Mouse (Mus musculus) macrophage (primary cell): ENCODE data around the gene Zfp90. TPM values are rescaled to one million over a fixed set of nuclear protein-coding genes. Genes with fewer than 3 reads are reported as not detected.

Source experiments
- H3K27ac ChIP-seq: fragments of 350-480 bp; formaldehyde crosslinking; 2 replicates; pipeline ENCODE4 v1.9.0; 2021
- H3K36me3 ChIP-seq: fragments of 350-480 bp; formaldehyde crosslinking; 2 replicates; pipeline ENCODE4 v1.9.0; 2021; ENCODE audit errors: inconsistent target
- H3K4me3 ChIP-seq: fragments of 350-480 bp; formaldehyde crosslinking; 2 replicates; pipeline ENCODE4 v1.9.0; 2021; ENCODE audit errors: inconsistent target
- H3K79me2 ChIP-seq: fragments of 350-480 bp; formaldehyde crosslinking; 2 replicates; pipeline ENCODE4 v1.9.0; 2021; ENCODE audit errors: inconsistent target
- WGBS: methylation state at CpG from one replicate; pipeline ENCODE4 v1.1.7; 2026; ENCODE audit warnings: inconsistent platforms; ENCODE audit not compliant: missing documents; 5-methylcytosine and 5-hydroxymethylcytosine counted together
- polyA plus RNA-seq: library from polyadenylated mRNA; stranded (reverse); fragments of 250-400 nt; gene quantifications from 3 replicates; pipeline ENCODE4 v1.2.4, GENCODE M21; 2018; ENCODE audit warnings: inconsistent platforms

Zfp90 gene
- polyA plus RNA-seq, 1 experiment from 2014 or later = 47.9 TPM

- H3K79me2 ChIP-seq = no peaks in the 10 kb centered on the region
- no peak overlapping the region for H3K27ac ChIP-seq
- H3K4me3 ChIP-seq = no peak overlapping the region
- 75% methylated on average over 11 of the region's 11 CpGs for WGBS
- H3K36me3 ChIP-seq = no peaks in the 10 kb centered on the region
These were observed 38.9 kb downstream of the Zfp90 start for GRCm38 (mm10) chr8:106454036-106454435.

- H3K36me3 ChIP-seq = no peaks in the 10 kb centered on the region
- no peak overlapping the region for H3K27ac ChIP-seq
- no peaks in the 10 kb centered on the region for H3K79me2 ChIP-seq
- H3K4me3 ChIP-seq = no peak overlapping the region
- 78% methylated on average over 5 of the region's 5 CpGs for WGBS
These were observed 47.0 kb downstream of the Zfp90 start for GRCm38 (mm10) chr8:106462131-106462530.

DNA sequence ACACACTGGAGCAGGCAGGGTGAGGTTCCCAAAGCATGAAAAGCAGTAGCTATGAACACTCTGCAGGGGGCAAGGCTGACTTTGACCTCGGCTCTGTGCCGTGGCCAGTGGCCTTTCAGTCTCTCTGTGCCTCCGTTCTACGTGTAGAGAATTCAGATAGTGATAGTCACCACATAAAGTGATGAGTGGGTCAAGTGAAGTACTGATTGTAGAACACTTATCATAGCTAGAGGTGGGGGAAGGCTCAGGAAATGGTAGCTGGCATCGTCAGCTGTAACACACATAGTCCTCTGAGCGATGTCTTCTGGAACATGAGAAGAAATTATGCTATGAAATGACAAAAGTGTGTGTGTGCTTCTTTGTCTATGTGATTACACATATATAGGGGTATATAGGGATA, 48.7 kb downstream of the Zfp90 start:
- Histone ChIP-seq H3K27ac (no peak overlapping the region), H3K4me3 (no peak overlapping the region), H3K36me3 (no peaks in the 10 kb centered on the region), H3K79me2 (no peaks in the 10 kb centered on the region)
- WGBS = 88% methylated on average over 6 of the region's 6 CpGs

DNA sequence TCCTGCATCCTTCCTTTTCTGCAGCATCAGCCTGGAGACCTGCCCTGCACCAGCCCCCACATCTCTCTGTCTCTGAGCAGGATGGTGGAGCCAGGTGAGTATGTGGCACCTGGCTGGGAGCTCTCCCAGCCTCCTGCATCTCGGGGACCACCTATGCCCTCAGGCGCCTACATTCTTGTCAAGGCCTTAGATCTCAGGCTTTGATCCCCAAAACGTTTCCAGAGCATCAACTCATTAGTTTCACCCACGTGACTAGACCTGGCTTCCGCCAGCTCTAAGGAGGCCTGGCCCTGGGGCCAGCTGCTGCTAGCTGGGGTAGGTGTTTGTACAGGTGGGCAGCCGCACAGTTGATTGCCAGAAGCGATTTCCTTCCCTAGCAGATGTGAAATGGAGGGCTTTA, 54.4 kb downstream of the Zfp90 start:
- Histone ChIP-seq H3K36me3 (no peaks in the 10 kb centered on the region), H3K4me3 (no peak overlapping the region), H3K79me2 (no peaks in the 10 kb centered on the region), H3K27ac (no peak overlapping the region)
- 80% methylated on average over 7 of the region's 7 CpGs for WGBS

GRCm38 (mm10) chr8:106474001-106474400, 58.9 kb downstream of the Zfp90 start:
- 97% methylated on average over 5 of the region's 5 CpGs for WGBS
- H3K27ac ChIP-seq = no peak overlapping the region
- H3K4me3 ChIP-seq = no peak overlapping the region

More at GRCm38 (mm10) chr8:106474001-106474400, 58.9 kb downstream of the Zfp90 start:
- no peaks in the 10 kb centered on the region for H3K36me3 ChIP-seq
- H3K79me2 ChIP-seq = no peaks in the 10 kb centered on the region

Other genes with a start within 250 kb of the Zfp90 start
- gene Slc7a6, start 246.5 kb upstream of the Zfp90 start, polyA plus RNA-seq = 4.4 to 10.2 TPM (median 4.9 TPM) in 3 replicates
- 28.1 to 38.1 TPM (median 29.3 TPM) in 3 replicates for gene Slc7a6os, start 204.4 kb upstream of the Zfp90 start, polyA plus RNA-seq
- gene Prmt7, start 204.4 kb upstream of the Zfp90 start, polyA plus RNA-seq = 9.7 to 30.4 TPM (median 17.5 TPM) in 3 replicates
- 0.68 to 1.6 TPM (median 1.0 TPM) in 3 replicates for gene Smpd3, start 77.3 kb upstream of the Zfp90 start, polyA plus RNA-seq
- gene 6030452D12Rik, start 85.2 kb downstream of the Zfp90 start, polyA plus RNA-seq = not detected in 3 replicates
- gene Cdh3, start 95.6 kb downstream of the Zfp90 start, polyA plus RNA-seq = not detected in 3 replicates
- gene Gm10073, start 158.1 kb downstream of the Zfp90 start, polyA plus RNA-seq = 1.9 to 16.1 TPM (median 13.7 TPM) in 3 replicates
- gene Cdh1, start 188.0 kb downstream of the Zfp90 start, polyA plus RNA-seq = 0.06 to 0.20 TPM (median 0.10 TPM) in 3 replicates